Mouse (Mus musculus): ENCODE data around the gene Vrtn. TPM values are rescaled to one million over a fixed set of nuclear protein-coding genes. Genes with fewer than 3 reads are reported as not detected.

Vrtn gene
- polyA plus RNA-seq (2012; rRNA removed): 5.7 and 6.7 TPM in 2 replicates

GRCm38 (mm10) chr12:84640654-84641053, at the start of gene Vrtn:
Gene Vrtn, plus strand, starts transcription at chr12:84641019.

GRCm38 (mm10) chr12:84616977-84617630, 23.7 kb upstream of the Vrtn start, which contains the start of gene Abcd4:
Gene Abcd4, minus strand, starts transcription at chr12:84617413.

GRCm38 (mm10) chr12:84698319-84699081, 57.7 kb downstream of the Vrtn start, which contains the start of gene Syndig1l:
Gene Syndig1l, minus strand, starts transcription at chr12:84698831.

Other genes starting within 250 kb of the Vrtn start
- gene Entpd5, start 232.0 kb upstream of the Vrtn start, polyA plus RNA-seq (2012; rRNA removed): 4.2 and 5.4 TPM in 2 replicates
- 0.24 and 0.33 TPM in 2 replicates for gene Bbof1, start 231.9 kb upstream of the Vrtn start, polyA plus RNA-seq (2012; rRNA removed)
- gene Rnf113a2, start 223.8 kb upstream of the Vrtn start, polyA plus RNA-seq (2012; rRNA removed): 2.2 and 3.2 TPM in 2 replicates
- gene Aldh6a1, start 190.0 kb upstream of the Vrtn start, polyA plus RNA-seq (2012; rRNA removed): 11.9 and 14.0 TPM in 2 replicates
- 6.6 and 8.4 TPM in 2 replicates for gene Lin52, start 189.6 kb upstream of the Vrtn start, polyA plus RNA-seq (2012; rRNA removed)
- gene Vsx2, start 71.3 kb upstream of the Vrtn start, polyA plus RNA-seq (2012; rRNA removed): 0.28 and 0.44 TPM in 2 replicates
- gene Abcd4, start 23.6 kb upstream of the Vrtn start, polyA plus RNA-seq (2012; rRNA removed): 22.4 and 25.0 TPM in 2 replicates
- gene Syndig1l, start 57.8 kb downstream of the Vrtn start, polyA plus RNA-seq (2012; rRNA removed): not detected in 2 replicates
- 189 and 241 TPM in 2 replicates for gene Npc2, start 132.1 kb downstream of the Vrtn start, polyA plus RNA-seq (2012; rRNA removed)
- gene Isca2, start 132.2 kb downstream of the Vrtn start, polyA plus RNA-seq (2012; rRNA removed): 33.2 and 37.2 TPM in 2 replicates
- 18.6 and 19.3 TPM in 2 replicates for gene Ltbp2, start 235.5 kb downstream of the Vrtn start, polyA plus RNA-seq (2012; rRNA removed)